In the genomic region with DNA sequence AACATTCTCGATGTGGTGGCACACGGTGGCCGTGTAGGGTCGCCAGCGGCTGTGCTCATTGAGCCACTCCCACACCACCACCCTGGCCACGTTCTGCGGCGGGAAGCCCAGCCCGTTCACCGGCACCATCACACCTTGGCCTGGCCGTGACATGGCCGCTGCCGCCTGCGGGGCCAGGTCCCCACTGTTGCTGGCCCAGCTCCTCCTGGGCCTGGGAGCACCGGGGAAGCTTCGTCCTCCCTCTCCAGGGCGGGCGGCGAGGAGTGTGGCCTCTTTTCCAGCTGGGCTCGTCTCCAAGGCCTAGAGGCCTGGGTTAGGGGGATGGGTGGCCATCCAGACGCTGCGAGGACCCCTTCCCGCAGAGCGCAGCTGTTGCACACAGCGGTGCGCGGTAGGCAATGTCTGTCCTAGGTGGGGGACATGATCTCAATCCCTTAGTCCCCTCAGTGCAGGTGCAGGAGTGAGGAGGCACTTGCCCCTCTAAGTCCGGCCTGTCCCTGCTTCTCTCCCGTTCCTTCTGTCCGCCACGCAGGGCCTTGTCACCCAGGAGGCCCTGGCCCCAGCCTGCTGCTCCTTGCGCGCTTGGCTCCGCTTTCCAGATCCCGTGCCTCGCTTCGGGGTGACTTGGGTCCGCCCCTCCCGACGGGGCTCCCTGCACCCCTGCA, we compare ENCODE assay signal across 8 mouse cellular contexts. TPM values are rescaled to one million over a fixed set of nuclear protein-coding genes. Genes with fewer than 3 reads are reported as not detected.
A peak's percentile ranks its signal among the peaks of the same experiment; 100 is the strongest.
DNase-seq lines count a peak whose midpoint lies in the region; ATAC-seq and TF ChIP-seq lines count a peak whose summit lies in the region.

No protein-coding gene starts in this region.

- no peaks in the 10 kb centered on the region for H3K36me3 ChIP-seq in hindbrain, embryonic 14.5 days (replicated peaks; ENCODE audit: control insufficient read depth, insufficient read depth)
- no peaks in the 10 kb centered on the region for H3K36me3 ChIP-seq in midbrain, embryonic 10.5 days
- H3K36me3 ChIP-seq in stomach, embryonic 16.5 days (ENCODE audit: control insufficient read depth, insufficient read depth, low read length), result no peaks in the 10 kb centered on the region

- no peaks in the 10 kb centered on the region for H3K9me3 ChIP-seq in hindbrain, embryonic 14.5 days (ENCODE audit: control insufficient read depth, low read length)
- H3K9me3 ChIP-seq in midbrain, embryonic 10.5 days (replicated peaks), result no peaks in the 10 kb centered on the region
- H3K9me3 ChIP-seq in stomach, embryonic 16.5 days (replicated peaks; ENCODE audit: control insufficient read depth, low read length), result no peaks in the 10 kb centered on the region

- peak overlapping the region; percentile 86 for H3K4me3 ChIP-seq in cortical plate, adult 2 months (ENCODE audit: insufficient read depth, low read length)
- H3K4me3 ChIP-seq in hindbrain, embryonic 14.5 days (replicated peaks; ENCODE audit: low read length), result peak overlapping the region; percentile 78
- H3K4me3 ChIP-seq in midbrain, embryonic 10.5 days, result peak overlapping the region; percentile 66
- H3K4me3 ChIP-seq in stomach, embryonic 16.5 days (replicated peaks; ENCODE audit: low read length), result peak overlapping the region; percentile 57

- H3K4me1 ChIP-seq in cortical plate, adult 2 months (ENCODE audit: control insufficient read depth, insufficient read depth, low read length), result no peaks in the 10 kb centered on the region; the same call in 1 of the 2 replicates
- H3K4me1 ChIP-seq in hindbrain, embryonic 14.5 days (replicated peaks; ENCODE audit: control insufficient read depth, insufficient read depth, low read length), result peaks cover 44% of the 10 kb centered on the region
- peaks cover 58% of the 10 kb centered on the region for H3K4me1 ChIP-seq in midbrain, embryonic 10.5 days
- H3K4me1 ChIP-seq in stomach, embryonic 16.5 days (ENCODE audit: control insufficient read depth, insufficient read depth, low read length), result peaks cover 18% of the 10 kb centered on the region

- WGBS in hindbrain, embryonic 14.5 days, result 4% methylated on average over 37 of the region's 40 CpGs
- WGBS in midbrain, embryonic 10.5 days, result 3% methylated on average over 40 of the region's 40 CpGs
- 4% methylated on average over 40 of the region's 40 CpGs for WGBS in stomach, embryonic 16.5 days

- H3K4me2 ChIP-seq in hindbrain, embryonic 14.5 days (replicated peaks), result peak overlapping the region; percentile 84
- H3K4me2 ChIP-seq in stomach, embryonic 16.5 days (ENCODE audit: low read depth, low read length), result peak overlapping the region; percentile 78

- H3K27me3 ChIP-seq in hindbrain, embryonic 14.5 days (ENCODE audit: control insufficient read depth, insufficient read depth, low read length), result peaks cover 16% of the 10 kb centered on the region
- peaks cover 98% of the 10 kb centered on the region for H3K27me3 ChIP-seq in midbrain, embryonic 10.5 days (ENCODE audit: low read depth, poor library complexity, severe bottlenecking)
- H3K27me3 ChIP-seq in stomach, embryonic 16.5 days (ENCODE audit: control insufficient read depth, insufficient read depth, low read length), result peaks cover 46% of the 10 kb centered on the region

- ATAC-seq in hindbrain, embryonic 14.5 days (ENCODE audit: low FRiP score), result peak; percentile 24; the same call in 1 of the 2 replicates
- peak; percentile 49 for ATAC-seq in stomach, embryonic 16.5 days (ENCODE audit: insufficient read depth, low FRiP score)

- TF ChIP-seq POLR2A in cortical plate, adult 2 months (IDR thresholded peaks at IDR 0.05; ENCODE audit: extremely low read depth, insufficient read depth, low read length), result no peak

- DNase-seq in layer of hippocampus, adult 11-12 months (ENCODE audit: low spot score), result peak; percentile 35
- no peak for DNase-seq in layer of hippocampus, adult 9-10 months (ENCODE audit: low spot score)
- DNase-seq in adrenal gland, postnatal 36 days, result peak; percentile 50 to 54
- DNase-seq in hindbrain, embryonic 14.5 days (ENCODE audit: low spot score), result no peak
- DNase-seq in midbrain, embryonic 10.5 days (ENCODE audit: low spot score), result peak; percentile 52
- no peak for DNase-seq in gastrocnemius, adult 18-20 months (ENCODE audit: low spot score)

- no peak for TF ChIP-seq CTCF in cortical plate, adult 2 months (IDR thresholded peaks at IDR 0.05; ENCODE audit: extremely low read depth, insufficient read depth, low read length)

- H3K27ac ChIP-seq in cortical plate, adult 2 months (ENCODE audit: insufficient read depth, low read length), result peak overlapping the region; percentile 54
- peak overlapping the region; percentile 92 for H3K27ac ChIP-seq in hindbrain, embryonic 14.5 days
- peak overlapping the region; percentile 83 for H3K27ac ChIP-seq in midbrain, embryonic 10.5 days (replicated peaks)
- H3K27ac ChIP-seq in stomach, embryonic 16.5 days (ENCODE audit: low read length), result no peak overlapping the region

- H3K9ac ChIP-seq in hindbrain, embryonic 14.5 days, result peak overlapping the region; percentile 96
- H3K9ac ChIP-seq in stomach, embryonic 16.5 days (ENCODE audit: low read length), result peak overlapping the region; percentile 74

RNA-seq across cellular contexts. Expression of a gene that starts 1.4 kb away (rescaled TPM):
- total RNA-seq in adrenal gland, postnatal 36 days (2021), result 10 to 100 TPM in 1 of 2 experiments, 1 to 10 TPM in 1; 7.6 to 12.0 TPM
- polyA plus RNA-seq in cortical plate, adult 2 months (2012; rRNA removed), result 89.7 and 91.8 TPM in 2 replicates
- 53.9 and 64.1 TPM in 2 replicates for polyA plus RNA-seq in hindbrain, embryonic 14.5 days (2014; fragmentation: Nextera tagmentation; extraction: Ambion mirVana)
- polyA plus RNA-seq in midbrain, embryonic 10.5 days (2016; fragmentation: Nextera tagmentation; extraction: Ambion mirVana), result 2.2 and 4.8 TPM in 2 replicates
- polyA plus RNA-seq in stomach, embryonic 16.5 days (2015; fragmentation: Nextera tagmentation; extraction: Ambion mirVana), result 2.3 and 3.6 TPM in 2 replicates
- under 1 TPM; 0.41 to 0.74 TPM for total RNA-seq in gastrocnemius, adult 18-20 months (2021)

RNA-seq across cellular contexts. Expression of a gene that starts 39.4 kb away (rescaled TPM):
- total RNA-seq in adrenal gland, postnatal 36 days (2021), result 1 to 10 TPM in 1 of 2 experiments, under 1 TPM in 1; 0.49 to 1.8 TPM
- polyA plus RNA-seq in cortical plate, adult 2 months (2012; rRNA removed), result 0.73 and 0.87 TPM in 2 replicates
- polyA plus RNA-seq in hindbrain, embryonic 14.5 days (2014; fragmentation: Nextera tagmentation; extraction: Ambion mirVana), result 0.16 and 0.32 TPM in 2 replicates
- polyA plus RNA-seq in midbrain, embryonic 10.5 days (2016; fragmentation: Nextera tagmentation; extraction: Ambion mirVana), result 0.09 TPM in 1 of 2 replicates, not detected in the other
- polyA plus RNA-seq in stomach, embryonic 16.5 days (2015; fragmentation: Nextera tagmentation; extraction: Ambion mirVana), result 0.32 and 0.62 TPM in 2 replicates
- under 1 TPM; 0.19 to 0.25 TPM for total RNA-seq in gastrocnemius, adult 18-20 months (2021)

Comparison
In these comparisons a context has a peak if more than half of its experiments do, and no peak if none do; other contexts are left out.
1. DNase-seq: peak in layer of hippocampus, adult 11-12 months (single experiment), adrenal gland, postnatal 36 days (2 of 2) and midbrain, embryonic 10.5 days (single experiment); none in layer of hippocampus, adult 9-10 months (single experiment), hindbrain, embryonic 14.5 days (single experiment) and gastrocnemius, adult 18-20 months (single experiment).
2. Peak in every context shown above with its lines, with median percentiles within 50 percentile points of each other: H3K4me3 ChIP-seq.